Comparison of ENCODE assay signal across 10 mouse cellular contexts in genomic region chr10:25426058-25426457, GRCm38 (mm10).
DNase-seq lines count a peak whose midpoint lies in the region; ATAC-seq and TF ChIP-seq lines count a peak whose summit lies in the region.
"Had no signal": no experiment of that assay in that cellular context is flagged by ENCODE, and none has a peak within 500 bp of the region (broad histone marks: within the 10 kb centered on the region; RNA-seq: fewer than 3 reads in every experiment).

No protein-coding gene starts in this region.

- peak; percentile 87 for ATAC-seq in lung, embryonic 14.5 days (ENCODE audit: insufficient read depth)
- ATAC-seq in heart, embryonic 12.5 days (ENCODE audit: insufficient number of reproducible peaks, low FRiP score) = no peak
- peak; percentile 67 for ATAC-seq in kidney, embryonic 16.5 days (ENCODE audit: low FRiP score, low TSS enrichment)

- H3K4me3 ChIP-seq in lung, embryonic 14.5 days (ENCODE audit: low read depth, low read length) = no peak overlapping the region
- H3K4me3 ChIP-seq in lung, adult 2 months (replicated peaks; ENCODE audit: extremely low read depth, low read depth, low read length) = no peak overlapping the region
- H3K4me3 ChIP-seq in heart, embryonic 12.5 days = no peak overlapping the region
- no peak overlapping the region for H3K4me3 ChIP-seq in kidney, embryonic 16.5 days (ENCODE audit: low read length)
- H3K4me3 ChIP-seq: midbrain, embryonic 12.5 days had no signal

- no peak overlapping the region for H3K9ac ChIP-seq in lung, embryonic 14.5 days
- H3K9ac ChIP-seq in heart, embryonic 12.5 days = no peak overlapping the region
- H3K9ac ChIP-seq in kidney, embryonic 16.5 days (replicated peaks; ENCODE audit: low read length) = no peak overlapping the region
- H3K9ac ChIP-seq: midbrain, embryonic 12.5 days had no signal

- no peak for TF ChIP-seq POLR2A in lung, adult 2 months (IDR thresholded peaks at IDR 0.05; ENCODE audit: borderline replicate concordance, extremely low read depth, low read depth, low read length)

- no peaks in the 10 kb centered on the region for H3K9me3 ChIP-seq in lung, embryonic 14.5 days (ENCODE audit: low read depth, low read length)
- no peaks in the 10 kb centered on the region for H3K9me3 ChIP-seq in heart, embryonic 12.5 days (replicated peaks)
- no peaks in the 10 kb centered on the region for H3K9me3 ChIP-seq in kidney, embryonic 16.5 days (ENCODE audit: low read length)
- H3K9me3 ChIP-seq: midbrain, embryonic 12.5 days had no signal

- WGBS in lung, embryonic 14.5 days = 10% methylated on average over 1 of the region's 1 CpGs
- WGBS in lung, adult 2 months = 19% methylated on average over 1 of the region's 1 CpGs
- WGBS in heart, embryonic 12.5 days = 0% methylated on average over 1 of the region's 1 CpGs
- WGBS in kidney, embryonic 16.5 days = 19% methylated on average over 1 of the region's 1 CpGs

- H3K27ac ChIP-seq in lung, embryonic 14.5 days (ENCODE audit: low read depth) = peak overlapping the region; percentile 90
- peak overlapping the region; percentile 93 for H3K27ac ChIP-seq in heart, embryonic 12.5 days (ENCODE audit: poor library complexity, severe bottlenecking)
- peak overlapping the region; percentile 64 for H3K27ac ChIP-seq in kidney, embryonic 16.5 days (ENCODE audit: low read length)
- H3K27ac ChIP-seq: midbrain, embryonic 12.5 days had no signal

- no peak for TF ChIP-seq CTCF in lung, embryonic 14.5 days (IDR thresholded peaks at IDR 0.05; ENCODE audit: low read depth)
- TF ChIP-seq CTCF in lung, adult 2 months (IDR thresholded peaks at IDR 0.05; ENCODE audit: insufficient read depth, low read length) = no peak

- peak; percentile 92 for DNase-seq in lung, embryonic 14.5 days
- no peak for DNase-seq in lung, adult 2 months
- DNase-seq in lung, postnatal 4 days = peak; percentile 47 to 62
- DNase-seq in right cerebral cortex, postnatal 4 days = no peak
- DNase-seq in ovary, adult 18-20 months (ENCODE audit: low spot score) = no peak
- no peak for DNase-seq in cerebellum, postnatal 4 days (ENCODE audit: low spot score in 2 of 2)
- DNase-seq: retina, postnatal 1 day had no signal

- H3K4me1 ChIP-seq in lung, embryonic 14.5 days (ENCODE audit: insufficient read depth) = peaks cover 34% of the 10 kb centered on the region
- H3K4me1 ChIP-seq in lung, adult 2 months (ENCODE audit: control insufficient read depth, insufficient read depth, low read length) = peaks cover 12% of the 10 kb centered on the region
- peaks cover 43% of the 10 kb centered on the region for H3K4me1 ChIP-seq in heart, embryonic 12.5 days (replicated peaks)
- peaks cover 30% of the 10 kb centered on the region for H3K4me1 ChIP-seq in kidney, embryonic 16.5 days (ENCODE audit: insufficient read depth, low read length)
- H3K4me1 ChIP-seq: midbrain, embryonic 12.5 days had no signal

- H3K4me2 ChIP-seq in lung, embryonic 14.5 days = no peak overlapping the region
- no peak overlapping the region for H3K4me2 ChIP-seq in heart, embryonic 12.5 days
- H3K4me2 ChIP-seq in kidney, embryonic 16.5 days (replicated peaks; ENCODE audit: low read depth, low read length) = no peak overlapping the region
- H3K4me2 ChIP-seq: midbrain, embryonic 12.5 days had no signal

- no peaks in the 10 kb centered on the region for H3K36me3 ChIP-seq in lung, embryonic 14.5 days (ENCODE audit: insufficient read depth)
- no peaks in the 10 kb centered on the region for H3K36me3 ChIP-seq in heart, embryonic 12.5 days
- no peaks in the 10 kb centered on the region for H3K36me3 ChIP-seq in kidney, embryonic 16.5 days (ENCODE audit: insufficient read depth, low read length)
- H3K36me3 ChIP-seq: midbrain, embryonic 12.5 days had no signal

- H3K27me3 ChIP-seq in lung, embryonic 14.5 days (ENCODE audit: insufficient read depth, low read length) = no peaks in the 10 kb centered on the region
- H3K27me3 ChIP-seq in heart, embryonic 12.5 days (replicated peaks) = no peaks in the 10 kb centered on the region
- H3K27me3 ChIP-seq in kidney, embryonic 16.5 days (ENCODE audit: insufficient read depth, low read length) = no peaks in the 10 kb centered on the region
- H3K27me3 ChIP-seq: midbrain, embryonic 12.5 days had no signal

Comparison
In these comparisons a context has a peak if more than half of its experiments do, and no peak if none do; other contexts are left out.
1. DNase-seq: peak in lung, embryonic 14.5 days (single experiment) and lung, postnatal 4 days (2 of 2); none in lung, adult 2 months (single experiment), right cerebral cortex, postnatal 4 days (single experiment), ovary, adult 18-20 months (single experiment) and cerebellum, postnatal 4 days (0 of 2).
2. Peak in every context shown above with its lines, with median percentiles within 50 percentile points of each other: H3K27ac ChIP-seq.